Mouse (Mus musculus) embryo, embryonic 9.5 days (tissue): ENCODE data around the gene Draxin.
"Not testable (repeated sequence)": the region's sequence is repeated elsewhere in the genome, so short reads cannot be mapped to it uniquely, and the experiment has no call there.

Experiments used
- DNase-seq: peaks from one replicate; pipeline ENCODE4 v3.0.0-alpha.2; 2017; ENCODE audit errors: extremely low spot score

Gene Draxin

DNA sequence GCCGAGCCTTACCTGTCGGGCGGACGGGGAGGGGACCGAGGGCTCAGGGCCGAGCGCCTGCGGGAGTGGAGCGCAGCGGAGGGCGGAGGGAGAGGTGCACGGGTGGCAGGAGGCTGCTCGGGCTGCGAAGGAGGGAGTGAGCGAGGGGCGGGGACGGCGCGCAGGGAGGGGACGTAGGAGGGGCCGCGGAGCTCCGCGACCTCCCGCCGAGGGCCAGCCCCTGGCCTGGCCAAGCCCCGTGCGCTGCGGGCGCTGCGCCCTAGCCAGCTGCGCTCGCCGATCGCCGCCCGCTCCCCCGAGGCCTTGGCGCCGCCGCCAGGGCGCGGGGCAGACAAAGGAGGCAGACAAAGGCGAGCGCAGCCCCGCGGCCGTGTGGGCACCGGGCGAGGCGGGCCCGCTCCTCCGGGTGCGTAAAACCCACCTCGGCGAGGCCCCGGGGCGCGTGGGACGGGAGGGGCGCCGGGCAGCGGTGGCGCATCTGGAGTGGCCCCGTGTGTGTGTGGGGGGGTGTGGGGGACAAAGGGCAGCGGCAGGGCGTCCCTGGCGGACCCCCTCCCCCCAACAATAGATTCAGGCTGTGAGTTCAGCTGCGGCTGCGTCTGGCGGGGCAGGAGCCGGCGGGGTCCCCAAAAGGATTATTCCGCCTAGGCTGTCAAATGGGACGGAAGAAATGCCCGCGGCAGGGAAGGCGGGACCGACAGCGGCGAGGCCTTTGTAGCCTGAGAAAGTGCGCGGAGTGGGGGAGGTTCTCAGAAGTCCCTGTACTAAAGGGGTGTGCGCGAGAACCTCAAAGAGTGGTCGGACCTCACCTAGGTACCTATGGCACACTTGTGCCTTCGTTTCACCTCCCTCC lies at the start of gene Draxin:
Draxin (minus strand) TSS at position 138 of the 853 bp plus-strand sequence.
- DNase-seq, result peak; percentile 86

DNA sequence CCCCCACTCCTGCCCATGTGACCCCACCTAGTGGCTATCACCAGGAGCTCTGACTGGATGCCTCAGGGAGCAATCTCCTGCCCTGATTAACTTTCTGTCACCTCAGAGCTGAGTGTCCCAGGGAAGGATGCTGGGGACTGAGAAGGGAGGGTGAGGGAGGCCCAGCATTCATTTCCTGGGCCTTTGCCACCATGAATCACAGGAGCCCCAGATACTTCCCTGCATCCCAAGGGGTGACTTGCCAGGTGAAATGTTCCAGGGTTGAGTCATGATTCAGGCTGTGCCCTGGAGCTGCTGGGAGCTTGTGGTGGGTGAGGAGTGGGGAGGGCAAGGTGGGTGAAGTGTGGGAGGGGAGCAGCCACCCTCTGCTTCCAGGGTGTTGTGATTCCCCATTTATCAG lies 47.2 kb upstream of the Draxin start:
- no peak for DNase-seq

DNA sequence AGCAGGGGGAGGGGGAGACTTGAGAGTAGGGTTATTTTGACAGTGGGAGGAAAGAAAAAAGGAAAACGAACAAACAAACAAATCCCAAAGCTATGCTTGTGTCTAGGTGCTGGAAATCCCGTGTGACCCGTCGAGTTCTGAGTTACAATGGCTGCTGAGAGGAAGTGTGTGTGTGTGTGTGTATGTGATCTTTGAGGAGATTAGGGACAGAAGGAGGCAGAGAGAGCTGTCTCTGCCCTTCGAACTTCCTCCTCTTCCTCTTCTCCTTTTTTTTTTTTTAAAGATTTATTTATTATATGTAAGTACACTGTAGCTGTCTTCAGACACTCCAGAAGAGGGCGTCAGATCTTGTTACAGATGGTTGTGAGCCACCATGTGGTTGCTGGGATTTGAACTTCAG lies 46.1 kb upstream of the Draxin start:
- DNase-seq, result not testable (repeated sequence)

DNA sequence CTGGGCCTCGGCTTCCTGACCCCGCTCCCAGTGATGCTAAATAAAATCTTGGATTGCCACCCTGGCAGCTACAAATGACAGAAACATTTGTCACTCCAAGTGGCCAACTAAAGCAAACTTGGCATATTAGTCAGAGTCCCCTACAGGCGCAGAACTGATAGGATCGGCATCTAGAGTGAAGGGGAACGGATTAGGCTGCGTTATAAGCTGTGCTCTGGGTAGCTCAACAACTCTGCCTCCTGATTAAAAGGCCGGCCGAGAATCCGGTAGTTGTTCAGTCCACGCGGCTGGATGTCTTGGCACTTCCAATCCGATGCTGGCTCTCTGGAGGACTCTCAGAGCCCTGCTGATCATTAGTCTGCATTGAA lies 44.0 kb upstream of the Draxin start:
- no peak for DNase-seq

DNA sequence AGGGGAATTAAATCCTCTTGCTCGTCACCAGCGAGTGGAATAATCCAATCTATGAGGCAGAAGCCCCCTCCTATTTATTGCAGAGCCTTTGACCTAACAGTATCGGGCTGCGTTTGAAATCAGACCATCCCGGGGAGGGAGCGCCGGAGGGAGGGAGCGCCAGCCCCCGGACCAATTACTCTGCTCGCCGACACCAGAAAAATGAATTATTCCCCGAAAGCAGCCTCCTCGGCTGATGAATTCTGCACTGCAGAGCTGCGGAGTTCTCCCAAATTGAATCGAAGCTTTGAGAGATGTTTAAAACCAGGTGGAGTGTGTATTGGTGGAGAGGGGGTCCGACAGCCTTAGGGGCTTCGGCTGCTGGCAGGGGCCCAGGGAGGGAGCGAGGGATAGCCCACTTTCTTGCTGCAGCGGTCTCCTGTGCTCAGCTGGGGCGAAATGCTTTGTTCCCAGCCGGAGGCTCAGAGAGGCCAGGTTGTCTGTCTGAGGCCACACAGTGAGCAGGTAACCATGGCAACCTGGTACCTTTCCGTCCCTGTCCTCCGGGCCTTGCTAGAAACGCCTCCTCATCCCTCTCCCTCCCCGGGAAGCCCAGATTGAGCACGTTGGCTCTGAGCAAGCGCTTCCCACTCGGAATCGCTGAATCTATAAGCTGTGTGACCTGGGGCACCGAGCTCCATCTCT lies 43.5 kb upstream of the Draxin start:
- DNase-seq, result no peak

DNA sequence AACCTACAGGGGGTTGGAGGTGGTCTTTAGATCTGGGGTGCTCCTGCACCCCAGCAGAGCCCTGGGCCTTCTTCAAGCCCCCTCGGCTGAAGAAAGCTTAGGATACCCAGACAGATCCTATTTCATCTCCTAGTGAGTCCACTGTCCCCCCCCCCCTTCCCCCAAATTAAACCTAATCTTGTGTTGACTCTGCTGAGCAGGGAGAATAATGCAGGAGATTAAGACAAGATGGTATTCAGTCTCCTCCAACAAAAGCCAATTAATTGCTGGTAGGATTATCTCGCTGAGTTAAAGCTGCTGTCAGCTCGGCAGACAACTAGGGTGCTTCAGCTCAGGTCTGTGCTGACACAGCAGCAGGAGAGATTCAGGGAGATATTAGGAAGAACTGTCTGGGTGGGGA lies 40.8 kb upstream of the Draxin start:
- no peak for DNase-seq

DNA sequence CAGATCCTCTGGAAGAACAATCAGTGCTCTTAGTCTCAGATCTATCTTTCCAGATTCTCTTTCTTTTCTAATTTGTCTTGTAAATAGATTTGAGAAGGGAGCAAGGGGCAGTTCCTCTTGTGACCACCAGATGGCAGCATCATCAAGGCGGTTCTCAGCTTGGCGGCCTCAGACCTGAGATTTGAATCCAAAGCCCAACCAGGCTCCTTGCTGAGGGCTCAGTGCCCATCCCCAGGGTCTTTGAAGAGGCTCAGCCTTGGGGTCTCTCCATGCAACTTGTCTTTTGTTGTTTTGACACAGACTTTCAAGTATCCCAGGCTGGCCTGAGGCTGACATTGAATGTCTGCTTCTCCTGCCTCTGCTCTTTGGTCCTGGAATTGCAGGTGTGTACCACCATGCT lies 40.3 kb upstream of the Draxin start:
- peak; percentile 66 for DNase-seq

DNA sequence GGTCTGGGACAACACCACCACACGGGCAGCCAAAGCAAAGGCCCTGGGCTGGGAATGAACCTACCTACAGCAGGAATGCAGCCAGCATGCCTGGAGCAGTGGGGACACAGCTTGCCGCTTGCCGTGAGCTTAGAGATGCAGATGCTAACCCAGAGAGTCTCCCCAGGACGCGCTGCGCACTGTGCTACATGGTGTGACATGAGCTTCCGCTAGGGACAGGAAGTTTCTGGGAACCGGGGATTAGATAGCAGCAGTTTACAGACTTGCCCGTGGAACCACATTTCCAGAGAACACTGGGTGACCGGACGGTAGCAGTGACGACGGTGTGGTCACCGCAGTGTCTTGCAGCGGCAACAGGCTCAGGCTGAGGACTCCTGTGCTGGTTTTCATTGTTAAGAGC lies 39.1 kb upstream of the Draxin start:
- no peak for DNase-seq

DNA sequence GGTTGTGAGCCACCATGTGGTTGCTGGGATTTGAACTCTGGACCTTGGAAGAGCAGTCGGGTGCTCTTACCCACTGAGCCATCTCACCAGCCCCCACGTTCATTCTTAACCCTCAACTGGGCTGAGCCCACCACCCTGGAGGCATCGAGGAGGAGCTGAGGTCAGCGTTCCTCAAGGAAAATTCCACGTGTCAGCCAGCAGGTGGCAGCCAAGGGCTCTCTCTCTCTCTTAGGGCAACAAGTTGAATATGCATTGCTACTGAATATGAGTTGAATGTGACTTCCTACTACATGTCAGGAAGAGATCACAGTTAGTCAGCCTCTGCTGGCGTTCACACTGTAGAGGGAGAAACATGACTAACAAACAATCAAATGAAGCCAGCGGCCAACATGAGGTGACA lies 37.8 kb upstream of the Draxin start:
- peak; percentile 62 for DNase-seq

DNA sequence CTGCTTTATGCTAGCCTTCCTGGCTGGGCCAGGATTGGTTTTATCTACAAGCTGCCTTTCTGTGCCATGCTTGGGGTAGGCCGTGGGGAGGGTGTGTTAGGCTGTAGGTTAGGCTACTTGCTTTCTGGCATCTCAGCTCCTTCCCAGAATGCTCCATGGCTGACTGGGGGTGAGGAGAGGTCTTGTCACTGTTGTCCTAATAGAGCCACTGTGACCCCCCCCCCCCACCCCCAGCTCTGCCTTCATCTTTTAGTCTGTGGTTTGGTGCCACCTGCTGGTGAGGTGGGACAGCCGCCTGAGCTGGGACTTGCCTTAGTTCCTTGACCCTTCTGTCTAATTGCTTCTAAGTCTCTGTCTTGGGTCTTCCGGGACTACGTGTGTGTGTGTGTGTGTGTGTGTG lies 36.5 kb upstream of the Draxin start:
- peak; percentile 73 for DNase-seq

DNA sequence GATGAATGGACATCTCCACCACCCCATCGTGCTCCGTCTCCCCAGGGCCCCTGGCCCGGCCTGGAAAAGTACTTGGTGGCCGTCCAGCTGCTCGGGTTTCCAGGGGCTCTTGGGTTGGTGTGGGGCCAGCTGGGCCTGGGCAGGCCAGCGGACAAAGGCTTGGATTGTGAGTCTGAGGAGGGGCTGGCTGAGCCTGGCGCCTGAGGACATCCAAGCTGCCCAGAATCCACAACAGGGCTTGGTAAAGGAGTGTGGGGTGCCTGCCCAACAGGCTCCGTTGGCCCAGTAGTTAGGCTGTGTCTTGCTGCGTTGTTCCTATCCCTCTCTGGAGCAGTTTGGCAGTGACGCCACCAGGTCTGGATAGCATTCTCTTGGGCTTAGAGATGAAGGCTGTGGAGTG lies 35.9 kb upstream of the Draxin start:
- DNase-seq, result no peak

DNA sequence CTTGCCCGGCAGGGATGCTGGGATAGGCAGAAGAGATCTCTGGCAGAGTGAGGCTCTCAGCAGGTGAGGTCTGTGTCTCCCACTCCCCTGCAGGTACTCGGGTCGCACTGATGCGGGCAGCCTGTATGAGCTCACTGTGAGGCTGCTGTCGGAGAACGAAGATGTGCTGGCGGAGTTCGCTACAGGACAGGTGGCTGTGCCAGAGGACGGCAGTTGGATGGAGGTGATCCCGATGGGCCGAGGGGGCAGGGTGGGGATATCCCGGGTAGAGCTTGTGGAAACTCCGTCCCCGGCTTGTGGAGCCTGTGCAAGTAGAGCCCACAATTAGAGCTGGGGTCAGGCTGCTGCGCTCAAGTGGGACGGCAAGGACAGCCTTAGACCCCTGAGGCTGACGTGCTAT lies 35.1 kb upstream of the Draxin start:
- no peak for DNase-seq

DNA sequence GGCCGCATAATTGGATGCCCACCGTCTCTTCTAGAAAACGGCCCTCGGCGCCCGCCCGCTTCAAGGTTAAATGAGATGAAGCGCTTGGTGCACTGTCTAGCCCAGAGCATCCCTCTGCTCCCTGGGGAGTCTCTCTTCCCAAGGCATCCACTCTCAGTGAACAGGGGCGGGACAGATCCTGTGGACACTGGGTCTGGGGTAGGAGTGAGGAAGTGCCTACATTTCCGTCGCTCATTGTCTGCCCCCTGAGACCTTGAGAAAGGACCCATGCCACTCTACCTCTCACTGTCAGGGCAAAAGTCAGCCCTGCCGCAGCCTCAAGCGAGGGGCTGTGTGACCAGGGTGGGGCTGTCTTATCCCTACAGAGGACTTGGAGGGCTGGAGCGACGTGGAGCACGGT lies 34.0 kb upstream of the Draxin start:
- DNase-seq, result no peak

DNA sequence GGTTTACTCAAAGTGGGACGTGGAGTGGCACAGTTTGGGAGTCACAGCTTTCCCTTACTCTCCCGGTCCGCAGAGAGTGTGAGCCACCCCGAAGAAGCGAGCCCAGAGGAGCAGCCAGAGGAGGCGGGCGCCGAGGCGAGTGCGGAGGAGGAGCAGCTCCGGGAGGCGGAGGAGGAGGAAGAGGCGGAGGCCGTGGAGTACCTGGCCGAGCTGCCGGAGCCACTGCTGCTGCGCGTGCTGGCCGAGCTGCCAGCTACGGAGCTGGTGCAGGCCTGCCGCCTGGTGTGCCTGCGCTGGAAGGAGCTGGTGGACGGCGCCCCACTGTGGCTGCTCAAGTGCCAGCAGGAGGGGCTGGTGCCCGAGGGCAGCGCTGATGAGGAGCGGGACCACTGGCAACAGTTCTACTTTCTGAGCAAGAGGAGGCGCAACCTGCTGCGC lies 33.5 kb upstream of the Draxin start:
- DNase-seq, result peak; percentile 72

DNA sequence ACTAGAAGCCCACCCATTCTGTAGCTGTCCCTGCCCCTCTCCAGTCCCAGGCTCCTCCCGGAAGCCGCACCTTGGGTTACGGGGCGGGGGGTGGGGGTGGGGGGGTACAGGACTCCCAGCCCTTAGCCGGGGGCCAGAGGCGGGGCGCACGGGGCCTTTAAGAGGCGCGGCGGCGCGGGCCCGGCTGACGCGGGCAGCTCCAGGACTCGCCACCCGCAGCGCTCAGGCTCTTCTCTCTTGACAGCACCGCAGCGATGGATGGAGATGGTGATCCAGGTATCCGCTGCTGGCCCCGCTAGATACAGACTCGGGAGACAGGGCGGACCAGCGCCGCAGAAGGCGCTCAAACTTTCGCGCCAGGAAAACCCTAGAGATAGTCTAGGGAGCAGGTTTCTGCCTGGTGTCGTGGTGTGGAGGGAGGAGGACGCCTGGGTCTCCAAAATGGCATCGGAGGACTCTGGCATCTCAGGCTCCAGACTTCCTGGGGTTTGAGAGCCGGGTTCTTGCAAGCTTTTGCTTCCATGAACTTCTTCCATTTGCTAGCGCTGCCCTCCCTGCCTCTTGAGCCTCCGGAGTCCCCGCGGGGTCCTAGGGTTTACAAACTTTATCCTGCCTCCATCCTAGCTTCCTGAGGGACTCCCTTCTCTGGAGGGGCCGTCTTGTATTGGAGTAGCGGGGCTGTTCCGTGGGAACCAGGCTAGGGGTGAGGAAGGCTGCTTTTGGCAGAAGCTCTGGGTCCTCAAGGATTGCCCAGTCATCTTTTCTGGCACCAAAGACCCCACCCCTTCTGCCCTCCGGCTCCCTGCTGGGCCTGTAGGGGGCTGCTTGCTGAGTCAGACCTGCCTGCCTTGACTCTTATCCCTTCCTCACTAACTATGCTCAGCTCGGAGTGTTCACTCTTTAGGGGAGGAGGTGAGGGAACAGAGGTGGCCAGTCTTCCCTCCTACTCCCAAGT lies 30.2 kb upstream of the Draxin start, which contains the start of the genes Fbxo44 and Fbxo2:
Fbxo44 (minus strand) TSS at position 47 of the 955 bp plus-strand sequence.
Fbxo2 (plus strand) TSS at position 186 of the 955 bp plus-strand sequence.
- no peak for DNase-seq

DNA sequence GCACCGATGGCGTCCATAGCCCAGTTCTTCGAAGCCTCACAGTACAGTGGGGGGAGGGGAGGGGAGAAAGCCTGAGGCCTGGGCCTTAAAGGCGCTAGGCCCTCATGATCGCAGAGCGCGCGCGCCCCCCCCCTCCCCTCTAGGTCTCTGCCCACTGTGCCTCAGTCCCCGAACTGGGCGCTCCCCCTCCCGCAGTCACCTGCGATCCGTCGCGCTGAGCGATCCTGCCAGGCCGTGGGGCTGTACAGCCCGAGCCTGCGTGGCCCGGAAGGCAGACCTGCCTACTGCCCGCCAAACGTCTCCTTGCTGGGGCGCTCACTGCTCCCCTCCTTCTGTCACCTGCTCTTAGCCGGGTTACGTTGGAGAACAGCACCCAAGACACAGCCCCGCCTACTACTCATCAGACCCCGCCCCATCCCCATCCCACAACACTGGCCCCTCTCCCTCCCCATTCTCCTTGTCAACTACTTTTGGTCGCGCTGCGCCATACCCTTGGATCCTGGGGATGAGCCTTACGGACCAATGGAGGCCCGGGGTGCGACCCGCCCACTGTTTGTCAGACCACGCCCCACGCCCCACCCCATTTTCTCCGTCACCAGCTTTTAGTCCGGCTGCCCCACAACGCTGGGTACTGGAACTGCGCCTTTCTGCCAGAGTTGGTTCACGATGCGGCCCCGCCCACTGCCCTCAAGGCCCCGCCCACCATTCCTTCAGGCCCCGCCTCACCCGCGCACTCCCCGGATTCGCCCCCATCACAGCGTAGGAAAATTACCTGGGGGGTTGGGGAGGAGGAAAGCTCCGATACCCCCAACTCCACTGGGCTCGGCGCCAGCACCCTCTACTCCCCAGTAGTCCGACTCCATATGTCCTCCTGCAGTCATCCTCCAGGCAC lies 29.3 kb upstream of the Draxin start:
- DNase-seq, result peak; percentile 97

DNA sequence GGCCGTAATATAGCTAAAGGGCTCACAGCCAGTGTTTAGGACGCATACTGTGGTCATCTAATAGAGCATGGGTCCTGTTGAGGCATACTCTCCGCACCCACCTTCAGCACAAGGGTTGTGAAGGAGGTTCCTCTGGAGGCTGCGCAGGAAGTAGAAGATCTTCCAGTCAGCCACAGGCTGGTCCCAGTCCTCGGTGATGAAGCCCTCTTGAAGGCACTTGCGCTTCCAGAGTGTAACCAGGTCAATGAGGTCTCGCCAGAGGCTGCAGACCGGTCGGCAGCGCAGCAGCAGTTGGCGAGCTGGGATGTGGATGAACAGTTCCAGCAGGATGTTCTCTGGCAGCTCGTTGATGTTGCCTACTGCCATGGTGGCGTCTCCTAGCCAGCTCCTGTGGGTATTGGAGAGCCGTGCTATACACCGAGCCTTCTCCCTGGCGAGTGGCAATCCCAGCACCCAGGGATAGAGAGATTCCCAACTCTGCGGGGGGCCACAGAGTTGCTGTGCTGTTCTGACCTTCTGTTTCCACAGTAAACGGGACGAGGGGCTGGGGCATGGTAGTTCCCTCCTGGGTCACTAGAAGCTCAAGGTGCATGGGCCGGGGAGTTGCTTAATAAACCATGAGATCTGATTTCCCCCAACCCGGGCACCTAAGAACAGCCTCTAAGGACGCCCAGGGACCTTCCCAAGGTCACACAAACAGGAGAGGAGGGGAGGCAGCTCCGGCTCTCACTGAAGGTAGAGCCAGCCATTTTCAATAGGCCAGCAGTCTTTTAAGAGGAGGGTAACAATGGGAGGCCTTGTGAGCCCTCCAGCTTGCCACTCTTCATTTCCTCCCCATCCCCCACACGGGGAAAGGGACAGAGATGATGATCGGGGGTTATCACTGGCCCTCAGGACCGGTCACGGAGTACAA lies 28.2 kb upstream of the Draxin start:
- DNase-seq, result no peak

DNA sequence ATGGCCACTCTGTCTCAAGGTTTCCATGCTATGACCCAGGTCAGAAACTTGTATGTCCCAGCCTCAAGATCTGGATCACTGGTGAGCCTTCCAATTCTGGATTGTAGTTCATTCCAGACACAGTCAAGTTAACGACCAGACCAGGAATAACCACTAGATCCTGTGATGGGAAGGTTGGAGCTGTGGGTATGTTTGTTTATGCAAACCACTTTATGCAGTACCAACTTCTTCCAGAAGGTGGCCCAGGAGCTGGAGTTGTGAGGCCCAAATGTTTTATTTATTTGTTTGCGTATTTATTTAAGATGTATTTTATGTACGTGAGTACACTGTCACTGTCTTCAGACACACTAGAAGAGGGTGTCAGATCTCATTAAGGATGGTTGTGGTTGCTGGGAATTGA lies 24.5 kb upstream of the Draxin start:
- DNase-seq, result no peak

DNA sequence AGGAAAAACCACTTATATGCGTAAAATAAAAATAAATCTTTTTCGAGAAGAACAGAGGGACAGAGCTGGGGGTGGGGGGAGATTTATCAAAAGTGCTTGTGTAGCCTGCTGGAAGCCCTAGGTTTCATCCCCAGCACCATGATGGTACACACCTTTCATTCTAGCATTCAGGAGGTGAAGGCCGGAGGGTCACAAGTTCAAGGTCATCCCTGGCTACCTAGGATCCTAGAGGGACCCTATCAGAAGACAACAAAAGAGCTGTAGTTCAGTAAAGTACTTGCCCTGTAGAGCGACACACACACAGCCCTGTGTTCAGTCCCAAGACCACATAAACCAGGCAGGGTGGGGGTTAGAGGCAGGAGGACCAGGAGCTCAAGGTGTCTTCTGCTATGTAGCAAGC lies 23.5 kb upstream of the Draxin start:
- DNase-seq, result no peak

DNA sequence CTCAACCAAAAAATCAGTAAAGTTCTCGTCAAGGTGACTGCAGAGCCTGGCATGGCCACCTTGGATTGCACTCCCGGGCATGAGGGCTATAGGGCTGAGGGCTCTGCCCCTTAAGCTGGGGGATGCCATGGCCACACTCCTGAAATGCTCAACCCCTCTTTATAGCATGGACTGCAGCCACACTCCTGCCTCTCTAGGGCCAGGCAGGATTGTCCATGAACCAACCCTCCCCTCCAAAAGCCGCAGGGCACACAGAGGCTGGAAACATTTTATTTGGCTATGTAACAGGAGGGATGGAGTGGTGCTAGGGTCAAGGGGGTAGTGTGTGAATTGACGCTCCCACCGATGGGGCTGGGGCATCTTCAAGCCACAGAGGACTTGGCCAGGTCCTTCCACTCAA lies 22.0 kb upstream of the Draxin start:
- no peak for DNase-seq
